Mouse (Mus musculus) heart, adult 18-20 months (tissue): Measurements from ENCODE around the gene Clspn. TPM values are rescaled to one million over a fixed set of nuclear protein-coding genes. Genes with fewer than 3 reads are reported as not detected.
"Not testable (repeated sequence)": the region's sequence is repeated elsewhere in the genome, so short reads cannot be mapped to it uniquely, and the experiment has no call there.

Source experiments
- DNase-seq, 2 experiments: peaks; one replicate each; pipeline ENCODE4 v3.0.0; 2021 to 2022; ENCODE audit warnings: mixed read lengths in 1 of 2
- long read RNA-seq, 2 experiments: library from polyadenylated mRNA; stranded (forward); transcript quantifications; one replicate each; pipeline ENCODE4 v2.0.0; 2021
- total RNA-seq, 2 experiments: library from RNA; stranded (reverse); gene quantifications; 2 replicates each; pipeline ENCODE4 v1.2.3; 2021

Clspn gene
- under 1 TPM; 0.20 to 0.41 TPM for total RNA-seq
- long read RNA-seq, experiment 1: 0 reads
- long read RNA-seq, experiment 2: 0 reads

- peak; percentile 90 to 91 for DNase-seq
Observed at GRCm38 (mm10) chr4:126556809-126557711, at the start of gene Clspn. Gene Clspn (plus strand): TSS chr4:126556935.

GRCm38 (mm10) chr4:126508110-126508899 lies 48.4 kb upstream of the Clspn start:
- DNase-seq: no peak

- no peak for DNase-seq
Observed at GRCm38 (mm10) chr4:126509072-126509471, 47.7 kb upstream of the Clspn start.

- DNase-seq: no peak
Observed at GRCm38 (mm10) chr4:126511013-126511412, 45.7 kb upstream of the Clspn start.

- no peak for DNase-seq
Observed at GRCm38 (mm10) chr4:126512308-126513066, 44.2 kb upstream of the Clspn start.

- DNase-seq: peak; percentile 50 to 57
Observed at GRCm38 (mm10) chr4:126526164-126526563, 30.6 kb upstream of the Clspn start.

- DNase-seq: no peak
Observed at GRCm38 (mm10) chr4:126526828-126527227, 29.9 kb upstream of the Clspn start.

- no peak for DNase-seq
Observed at GRCm38 (mm10) chr4:126532292-126532691, 24.4 kb upstream of the Clspn start.

- DNase-seq: peak; percentile 65 to 67
Observed at GRCm38 (mm10) chr4:126532827-126533728, 23.7 kb upstream of the Clspn start, which contains the start of gene Ago4. Gene Ago4 (minus strand): TSS chr4:126533472.

GRCm38 (mm10) chr4:126533729-126534070 lies 23.0 kb upstream of the Clspn start:
- no peak for DNase-seq

GRCm38 (mm10) chr4:126535631-126536030 lies 21.1 kb upstream of the Clspn start:
- not testable (repeated sequence) for DNase-seq

- DNase-seq: peak; percentile 12 to 54
Observed at GRCm38 (mm10) chr4:126536865-126537264, 19.9 kb upstream of the Clspn start.

- no peak for DNase-seq
Observed at GRCm38 (mm10) chr4:126540487-126541071, 16.2 kb upstream of the Clspn start.

- no peak for DNase-seq
Observed at GRCm38 (mm10) chr4:126542838-126543237, 13.9 kb upstream of the Clspn start.

GRCm38 (mm10) chr4:126545016-126545415 lies 11.7 kb upstream of the Clspn start:
- no peak for DNase-seq

GRCm38 (mm10) chr4:126545703-126546102 lies 11.0 kb upstream of the Clspn start:
- no peak for DNase-seq

- no peak for DNase-seq
Observed at GRCm38 (mm10) chr4:126546183-126546582, 10.6 kb upstream of the Clspn start.

GRCm38 (mm10) chr4:126552136-126552535 lies 4.6 kb upstream of the Clspn start:
- DNase-seq: no peak

- peak in 1 of 2 experiments; percentile 22 for DNase-seq
Observed at GRCm38 (mm10) chr4:126553105-126553504, 3.6 kb upstream of the Clspn start.

GRCm38 (mm10) chr4:126553685-126554084 lies 3.0 kb upstream of the Clspn start:
- no peak for DNase-seq

GRCm38 (mm10) chr4:126554462-126554861 lies 2.3 kb upstream of the Clspn start:
- DNase-seq: peak in 1 of 2 experiments; percentile 55
